Mouse (Mus musculus): ENCODE results near the gene Rusc2. TPM values are rescaled to one million over a fixed set of nuclear protein-coding genes. Genes with fewer than 3 reads are reported as not detected.
A peak's percentile ranks its signal among the peaks of the same experiment; 100 is the strongest.

The Rusc2 gene
- total and polyA plus RNA-seq, 3 experiments: 2.4 to 7.3 TPM; not detected in 1

- Histone ChIP-seq H3K4me3 (ENCODE audit: control insufficient read depth in 1 of 2, insufficient read depth in 1 of 2, low read depth in 2 of 2, low read length in 2 of 2) (no peak overlapping the region), H3K27me3 (ENCODE audit: control insufficient read depth in 1 of 2, insufficient read depth in 2 of 2, low read length in 2 of 2) (no peaks in the 10 kb centered on the region), H3K9me3 (replicated peaks; ENCODE audit: insufficient read depth, low read length) (no peaks in the 10 kb centered on the region), H3K79me2 (ENCODE audit: control insufficient read depth, insufficient read depth, low read length, poor library complexity) (0 out of 2 replicates have a peak, but pooled peaks cover 1% of the 10 kb centered on the region), H3K27ac (ENCODE audit: control insufficient read depth, low read depth, low read length) (no peak overlapping the region), H3K9ac (ENCODE audit: control insufficient read depth, low read depth, low read length, poor library complexity, severe bottlenecking) (no peak overlapping the region), H3K4me1 (ENCODE audit: control insufficient read depth in 1 of 2, insufficient read depth in 2 of 2, low read length in 2 of 2) (peaks cover 6 to 17% of the 10 kb centered on the region in 2 experiments), H3K36me3 (ENCODE audit: control insufficient read depth in 1 of 2, insufficient read depth in 2 of 2, low read length in 2 of 2) (peaks cover 0 to 14% of the 10 kb centered on the region in 2 experiments; a peak in 2 of 4 replicates)
- TF ChIP-seq POLR2AphosphoS5 (IDR thresholded peaks at IDR 0.05; ENCODE audit: borderline replicate concordance, low read depth, low read length): no peak
- TF ChIP-seq CHD1 (IDR thresholded peaks at IDR 0.05; ENCODE audit: low read depth, low read length): no peak
- TF ChIP-seq JUND (IDR thresholded peaks at IDR 0.05; ENCODE audit: low read depth, low read length): no peak
- TF ChIP-seq ZC3H11A (IDR thresholded peaks at IDR 0.05; ENCODE audit: low read depth, low read length): no peak
- TF ChIP-seq BHLHE40 (IDR thresholded peaks at IDR 0.05; ENCODE audit: borderline replicate concordance, low read depth, low read length): no peak
- TF ChIP-seq POLR2A (IDR thresholded peaks at IDR 0.05; ENCODE audit: control insufficient read depth in 1 of 2, insufficient read depth in 1 of 2, low read depth in 1 of 2, low read length in 2 of 2, poor library complexity in 1 of 2): no peak
- peak; percentile 29 for DNase-seq (ENCODE audit: low read depth, low spot score)
Observed at GRCm38 (mm10) chr4:43386932-43387331, 5.2 kb downstream of the Rusc2 start.

GRCm38 (mm10) chr4:43389390-43389789 is 7.6 kb downstream of the Rusc2 start:
- Histone ChIP-seq H3K9ac (ENCODE audit: control insufficient read depth, low read depth, low read length, poor library complexity, severe bottlenecking) (no peak overlapping the region), H3K9me3 (replicated peaks; ENCODE audit: insufficient read depth, low read length) (no peaks in the 10 kb centered on the region), H3K36me3 (ENCODE audit: control insufficient read depth in 1 of 2, insufficient read depth in 2 of 2, low read length in 2 of 2) (peaks cover 0 to 7% of the 10 kb centered on the region in 2 experiments; a peak in 2 of 4 replicates), H3K4me3 (ENCODE audit: control insufficient read depth in 1 of 2, insufficient read depth in 1 of 2, low read depth in 2 of 2, low read length in 2 of 2) (no peak overlapping the region), H3K27ac (ENCODE audit: control insufficient read depth, low read depth, low read length) (no peak overlapping the region), H3K4me1 (ENCODE audit: control insufficient read depth in 1 of 2, insufficient read depth in 2 of 2, low read length in 2 of 2) (peaks cover 3 to 10% of the 10 kb centered on the region in 2 experiments; a peak in 3 of 4 replicates), H3K27me3 (ENCODE audit: control insufficient read depth in 1 of 2, insufficient read depth in 2 of 2, low read length in 2 of 2) (no peaks in the 10 kb centered on the region), H3K79me2 (ENCODE audit: control insufficient read depth, insufficient read depth, low read length, poor library complexity) (no peaks in the 10 kb centered on the region)
- DNase-seq (ENCODE audit: low read depth, low spot score): no peak
- no peak for TF ChIP-seq MXI1 (IDR thresholded peaks at IDR 0.05; ENCODE audit: low read depth, low read length)
- no peak for TF ChIP-seq ZMIZ1 (IDR thresholded peaks at IDR 0.05; ENCODE audit: low read depth, low read length)
- no peak for TF ChIP-seq CHD2 (IDR thresholded peaks at IDR 0.05; ENCODE audit: low read length)
- TF ChIP-seq RAD21 (IDR thresholded peaks at IDR 0.05; ENCODE audit: low read depth, low read length): no peak
- TF ChIP-seq ZNF384 (IDR thresholded peaks at IDR 0.05; ENCODE audit: low read depth, low read length): no peak
- no peak for TF ChIP-seq E2F4 (IDR thresholded peaks at IDR 0.05; ENCODE audit: borderline replicate concordance, low read depth, low read length)
- no peak for TF ChIP-seq MAZ (IDR thresholded peaks at IDR 0.05; ENCODE audit: low read depth, low read length)
- TF ChIP-seq TCF12 (IDR thresholded peaks at IDR 0.05; ENCODE audit: low read depth, low read length): no peak
- no peak for TF ChIP-seq NRF1 (IDR thresholded peaks at IDR 0.05; ENCODE audit: insufficient read depth, low read depth, low read length, poor library complexity, severe bottlenecking)
- no peak for TF ChIP-seq USF1 (IDR thresholded peaks at IDR 0.05; ENCODE audit: low read depth, low read length)
- no peak for TF ChIP-seq RCOR1 (IDR thresholded peaks at IDR 0.05; ENCODE audit: low read depth, low read length)
- TF ChIP-seq ZC3H11A (IDR thresholded peaks at IDR 0.05; ENCODE audit: low read depth, low read length): no peak
- no peak for TF ChIP-seq MYC (IDR thresholded peaks at IDR 0.05; ENCODE audit: low read depth, low read length)
- TF ChIP-seq HCFC1 (IDR thresholded peaks at IDR 0.05; ENCODE audit: low read depth, low read length): no peak
- no peak for TF ChIP-seq EP300 (IDR thresholded peaks at IDR 0.05; ENCODE audit: low read depth in 1 of 2, low read length in 2 of 2)
- no peak for TF ChIP-seq JUND (IDR thresholded peaks at IDR 0.05; ENCODE audit: low read depth, low read length)
- no peak for TF ChIP-seq UBTF (IDR thresholded peaks at IDR 0.05; ENCODE audit: borderline replicate concordance, insufficient read depth, low read depth, low read length)
- no peak for TF ChIP-seq SMC3 (IDR thresholded peaks at IDR 0.05; ENCODE audit: low read depth, low read length)

Measured in MEL (cell line).